Mouse (Mus musculus) midbrain, postnatal 0 days (tissue): Measurements from ENCODE around the gene Cipc. TPM values are rescaled to one million over a fixed set of nuclear protein-coding genes. Genes with fewer than 3 reads are reported as not detected.

Source experiments
- ATAC-seq: fragments of 200-750 bp; cut with Nextera tagmentation; 2 replicates; pipeline ENCODE4 v1.8.0; 2017; ENCODE audit warnings: moderate number of reproducible peaks, mild to moderate bottlenecking, moderate TSS enrichment, moderate library complexity; ENCODE audit not compliant: low FRiP score
- DNase-seq: peaks from one replicate; pipeline ENCODE4 v3.0.0-alpha.2; 2015; ENCODE audit warnings: low spot score
- H3K27ac ChIP-seq: fragments of 300-500 bp; sonication (generic); 2 replicates; pipeline ENCODE4 v1.5.1; 2014; ENCODE audit warnings: low read depth, mild to moderate bottlenecking, low read length, mixed read lengths
- H3K27me3 ChIP-seq: fragments of 300-500 bp; sonication (generic); 2 replicates; pipeline ENCODE4 v1.6.1; 2014; ENCODE audit warnings: low read length, control low read depth, mixed read lengths; ENCODE audit not compliant: insufficient read depth
- H3K36me3 ChIP-seq: fragments of 300-500 bp; sonication (generic); 2 replicates; pipeline ENCODE4 v1.6.1; 2014; ENCODE audit warnings: low read length, control low read depth, mixed read lengths; ENCODE audit not compliant: insufficient read depth
- H3K4me1 ChIP-seq: fragments of 300-500 bp; sonication (generic); 2 replicates; pipeline ENCODE4 v1.6.1; 2014; ENCODE audit warnings: mild to moderate bottlenecking, control low read depth, antibody characterized with exemption, low read length, mixed read lengths; ENCODE audit not compliant: insufficient read depth
- H3K4me2 ChIP-seq: fragments of 300-500 bp; sonication (generic); 2 replicates; pipeline ENCODE4 v1.6.1; 2014; ENCODE audit warnings: low read depth, mild to moderate bottlenecking, low read length, mixed read lengths; ENCODE audit not compliant: poor library complexity, severe bottlenecking
- H3K4me3 ChIP-seq: fragments of 300-500 bp; sonication (generic); 2 replicates; pipeline ENCODE4 v1.5.1; 2014; ENCODE audit warnings: low read depth, mild to moderate bottlenecking, low read length, moderate library complexity
- H3K9ac ChIP-seq: fragments of 300-500 bp; sonication (generic); replicated peaks from 2 replicates; pipeline ENCODE4 v1.6.1; 2014; ENCODE audit warnings: mild to moderate bottlenecking, low read length, moderate library complexity, mixed read lengths; ENCODE audit not compliant: poor library complexity, severe bottlenecking
- H3K9me3 ChIP-seq: fragments of 300-500 bp; sonication (generic); 2 replicates; pipeline ENCODE4 v1.6.1; 2016; ENCODE audit warnings: low read length, control low read depth
- CTCF ChIP-seq: IDR thresholded peaks from 2 replicates; pipeline ENCODE4 v1.5.1; 2016; ENCODE audit warnings: antibody characterized with exemption, mild to moderate bottlenecking
- WGBS: fragments of 180-500 bp; shearing (Covaris S2); extraction: QIAGEN DNeasy Blood & Tissue Kit; methylation state at CpG from one replicate; pipeline ENCODE4 v1.1.7; 2014; 5-methylcytosine and 5-hydroxymethylcytosine counted together
- polyA plus RNA-seq: library from polyadenylated mRNA; unstranded; fragments of >200 nt; fragmentation: Nextera tagmentation; extraction: Ambion mirVana; gene quantifications from 2 replicates; pipeline ENCODE4 v1.2.1, GENCODE M21; 2015
- total RNA-seq: library from RNA; depleted of rRNA; stranded (reverse); fragments of >200 nt; gene quantifications from 2 replicates; pipeline ENCODE4 v1.2.3, GENCODE M21; 2014

Gene Cipc
- total and polyA plus RNA-seq, 2 experiments from 2014 or later, result 34.6 to 77.5 TPM

DNA sequence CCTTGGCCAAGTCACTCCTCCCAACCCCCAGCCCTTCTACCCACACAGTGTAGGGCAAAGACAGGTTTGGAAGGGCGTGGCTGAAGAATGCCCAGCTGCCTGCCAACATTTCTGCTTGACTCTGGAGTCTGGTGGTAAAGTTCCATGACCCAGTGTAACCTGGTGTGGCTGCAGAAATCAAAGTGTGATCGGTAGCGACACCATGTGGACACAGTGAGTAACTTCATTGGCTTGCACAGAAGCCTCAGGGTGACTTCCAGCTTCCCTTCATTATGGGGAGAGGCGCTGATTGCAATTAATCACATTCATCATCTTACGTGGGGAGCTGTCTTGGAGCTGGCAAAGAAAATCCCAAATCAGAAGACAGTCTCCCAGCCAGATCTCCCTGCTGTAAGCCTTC is 23.0 kb upstream of the Cipc start:
- Histone ChIP-seq H3K27ac (peak overlapping the region; percentile 63), H3K27me3 (no peaks in the 10 kb centered on the region), H3K4me2 (no peak overlapping the region), H3K9ac (no peak overlapping the region), H3K9me3 (peaks cover 5% of the 10 kb centered on the region; the same call in 1 of the 2 replicates), H3K36me3 (no peaks in the 10 kb centered on the region), H3K4me1 (peaks cover 7% of the 10 kb centered on the region; the same call in 1 of the 2 replicates), H3K4me3 (no peak overlapping the region)
- ATAC-seq (peak; percentile 72), DNase-seq (peak; percentile 92)
- TF ChIP-seq CTCF, result peak; percentile 95
- 5% methylated on average over 5 of the region's 5 CpGs for WGBS

GRCm38 (mm10) chr12:86930934-86931729 is 15.7 kb upstream of the Cipc start:
- Histone ChIP-seq H3K9me3 (peaks cover 5% of the 10 kb centered on the region; the same call in 1 of the 2 replicates), H3K36me3 (no peaks in the 10 kb centered on the region), H3K9ac (no peak overlapping the region), H3K27ac (no peak overlapping the region), H3K4me1 (no peaks in the 10 kb centered on the region), H3K4me3 (no peak overlapping the region), H3K27me3 (no peaks in the 10 kb centered on the region), H3K4me2 (no peak overlapping the region)
- ATAC-seq (no peak), DNase-seq (no peak)
- WGBS, result 72% methylated on average over 6 of the region's 6 CpGs
- TF ChIP-seq CTCF, result no peak

DNA sequence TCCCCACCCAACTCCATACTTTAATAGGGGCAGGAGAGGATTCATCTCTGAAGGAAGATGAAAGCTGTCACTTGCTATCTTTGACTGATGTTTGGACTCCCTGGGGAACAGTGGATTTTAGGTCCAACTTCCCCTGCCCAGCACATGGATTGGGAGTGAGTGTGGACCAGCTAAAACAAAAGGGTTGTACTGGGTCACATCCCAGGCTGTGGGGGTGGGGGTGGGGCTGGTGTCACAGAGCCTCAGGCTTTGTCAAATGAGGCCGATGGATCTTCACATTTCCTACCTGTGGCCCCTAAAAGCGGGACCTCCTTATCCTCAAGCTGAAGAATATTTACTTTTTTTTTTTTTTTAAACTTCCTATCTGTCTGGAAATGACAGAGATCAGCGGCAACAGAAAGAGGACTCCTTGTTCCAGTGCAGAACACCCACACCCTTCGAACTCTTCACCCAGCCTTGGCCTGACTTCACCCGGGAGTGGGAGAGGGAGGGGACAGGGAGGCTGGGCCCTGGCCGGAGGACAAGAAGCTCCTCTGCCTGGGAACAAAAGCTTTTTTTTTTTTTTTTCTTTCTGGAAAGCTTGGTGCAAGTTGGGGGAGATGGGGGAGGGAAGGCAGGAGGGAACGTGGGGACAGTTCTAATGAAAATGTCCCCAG is 14.8 kb upstream of the Cipc start:
- Histone ChIP-seq H3K9me3 (peaks cover 5% of the 10 kb centered on the region; the same call in 1 of the 2 replicates), H3K4me1 (no peaks in the 10 kb centered on the region), H3K4me2 (no peak overlapping the region), H3K9ac (no peak overlapping the region), H3K27ac (no peak overlapping the region), H3K27me3 (no peaks in the 10 kb centered on the region), H3K4me3 (no peak overlapping the region), H3K36me3 (no peaks in the 10 kb centered on the region)
- TF ChIP-seq CTCF, result no peak
- ATAC-seq, result no peak
- 20% methylated on average over 7 of the region's 7 CpGs for WGBS
- no peak for DNase-seq

- 22% methylated on average over 6 of the region's 6 CpGs for WGBS
- H3K4me1 ChIP-seq, result no peaks in the 10 kb centered on the region
- H3K9ac ChIP-seq, result no peak overlapping the region
- H3K4me2 ChIP-seq, result no peak overlapping the region
- no peak for TF ChIP-seq CTCF
- no peaks in the 10 kb centered on the region for H3K27me3 ChIP-seq
- DNase-seq (peak; percentile 29), ATAC-seq (no peak)
- H3K27ac ChIP-seq, result no peak overlapping the region
- no peak overlapping the region for H3K4me3 ChIP-seq
- H3K9me3 ChIP-seq, result peaks cover 5% of the 10 kb centered on the region; the same call in 1 of the 2 replicates
- H3K36me3 ChIP-seq, result no peaks in the 10 kb centered on the region
Observed at GRCm38 (mm10) chr12:86932575-86932952, 14.3 kb upstream of the Cipc start.

GRCm38 (mm10) chr12:86934748-86935147 is 12.1 kb upstream of the Cipc start:
- no peaks in the 10 kb centered on the region for H3K4me1 ChIP-seq
- H3K4me3 ChIP-seq, result no peak overlapping the region
- H3K4me2 ChIP-seq, result no peak overlapping the region
- H3K27ac ChIP-seq, result no peak overlapping the region
- no peaks in the 10 kb centered on the region for H3K9me3 ChIP-seq
- no peak overlapping the region for H3K9ac ChIP-seq
- WGBS, result 73% methylated on average over 1 of the region's 1 CpGs
- no peak for ATAC-seq
- no peak for TF ChIP-seq CTCF
- DNase-seq, result no peak
- no peaks in the 10 kb centered on the region for H3K27me3 ChIP-seq
- H3K36me3 ChIP-seq, result no peaks in the 10 kb centered on the region

GRCm38 (mm10) chr12:86935692-86936282 is 11.1 kb upstream of the Cipc start:
- Histone ChIP-seq H3K4me1 (no peaks in the 10 kb centered on the region), H3K4me2 (no peak overlapping the region), H3K27me3 (no peaks in the 10 kb centered on the region), H3K27ac (no peak overlapping the region), H3K4me3 (no peak overlapping the region), H3K9ac (no peak overlapping the region), H3K36me3 (no peaks in the 10 kb centered on the region), H3K9me3 (no peaks in the 10 kb centered on the region)
- DNase-seq (no peak), ATAC-seq (no peak)
- no peak for TF ChIP-seq CTCF
- WGBS, result 89% methylated on average over 8 of the region's 8 CpGs
